24 mouse cellular contexts compared by ENCODE assay signal in genomic region chr4:21611531-21612282, GRCm38 (mm10).
DNase-seq lines count a peak whose midpoint lies in the region; ATAC-seq and TF ChIP-seq lines count a peak whose summit lies in the region.
"Had no signal": no experiment of that assay in that cellular context is flagged by ENCODE, and none has a peak within 500 bp of the region (broad histone marks: within the 10 kb centered on the region; RNA-seq: fewer than 3 reads in every experiment).

No protein-coding gene starts in this region.

- H3K36me3 ChIP-seq in forebrain, embryonic 11.5 days (ENCODE audit: control insufficient read depth, insufficient read depth, low read length): no peaks in the 10 kb centered on the region
- no peaks in the 10 kb centered on the region for H3K36me3 ChIP-seq in forebrain, embryonic 10.5 days (replicated peaks)
- no peaks in the 10 kb centered on the region for H3K36me3 ChIP-seq in midbrain, embryonic 11.5 days (ENCODE audit: control insufficient read depth, insufficient read depth, low read length)
- H3K36me3 ChIP-seq in midbrain, embryonic 16.5 days (ENCODE audit: control insufficient read depth, insufficient read depth, low read length): no peaks in the 10 kb centered on the region
- no peaks in the 10 kb centered on the region for H3K36me3 ChIP-seq in forebrain, embryonic 16.5 days (ENCODE audit: control insufficient read depth, insufficient read depth)
- H3K36me3 ChIP-seq: embryonic facial prominence, embryonic 13.5 days; heart, embryonic 10.5 days; hindbrain, embryonic 10.5 days; intestine, embryonic 15.5 days; stomach, embryonic 15.5 days had no signal

- no peak overlapping the region for H3K4me3 ChIP-seq in forebrain, embryonic 11.5 days (ENCODE audit: low read depth, low read length)
- H3K4me3 ChIP-seq in forebrain, embryonic 10.5 days: no peak overlapping the region
- H3K4me3 ChIP-seq in midbrain, embryonic 11.5 days (ENCODE audit: low read depth, low read length): no peak overlapping the region
- no peak overlapping the region for H3K4me3 ChIP-seq in midbrain, embryonic 16.5 days (ENCODE audit: low read depth, low read length)
- no peak overlapping the region for H3K4me3 ChIP-seq in forebrain, embryonic 16.5 days (replicated peaks; ENCODE audit: low read length)
- H3K4me3 ChIP-seq: embryonic facial prominence, embryonic 13.5 days; erythroblast, embryonic 14.5 days; heart, embryonic 10.5 days; hindbrain, embryonic 10.5 days; intestine, embryonic 15.5 days; layer of hippocampus, adult 2 months; stomach, embryonic 15.5 days had no signal

- DNase-seq in forebrain, embryonic 11.5 days (ENCODE audit: low spot score): no peak
- DNase-seq in forebrain, embryonic 10.5 days (ENCODE audit: extremely low spot score, low spot score): no peak
- DNase-seq in midbrain, embryonic 11.5 days (ENCODE audit: low spot score, missing footprints): no peak
- peak; percentile 81 for DNase-seq in brain, embryonic 14.5 days (ENCODE audit: low read depth)
- DNase-seq in left cerebral cortex, adult 11 months (ENCODE audit: low spot score): no peak
- no peak for DNase-seq in frontal cortex, postnatal 10 days (ENCODE audit: low spot score in 2 of 2)
- DNase-seq: adrenal gland, postnatal 36 days; cerebellum, adult 11 months; cerebellum, adult 9-11 months; kidney, adult 8-10 months; kidney, postnatal 10 days; thymus, postnatal 25 days had no signal

- no peak for TF ChIP-seq POLR2A in brain, embryonic 14.5 days (IDR thresholded peaks at IDR 0.05; ENCODE audit: borderline replicate concordance, extremely low read depth, insufficient read depth, insufficient read length, poor library complexity, severe bottlenecking)

- no peaks in the 10 kb centered on the region for H3K4me1 ChIP-seq in forebrain, embryonic 11.5 days (replicated peaks; ENCODE audit: control insufficient read depth, insufficient read depth, low read length)
- H3K4me1 ChIP-seq in forebrain, embryonic 10.5 days: peaks cover 12% of the 10 kb centered on the region
- no peaks in the 10 kb centered on the region for H3K4me1 ChIP-seq in midbrain, embryonic 11.5 days (ENCODE audit: control insufficient read depth, insufficient read depth, low read length)
- no peaks in the 10 kb centered on the region for H3K4me1 ChIP-seq in midbrain, embryonic 16.5 days (ENCODE audit: control insufficient read depth, insufficient read depth, low read length)
- no peaks in the 10 kb centered on the region for H3K4me1 ChIP-seq in forebrain, embryonic 16.5 days (replicated peaks; ENCODE audit: control insufficient read depth, insufficient read depth, low read length)
- H3K4me1 ChIP-seq: embryonic facial prominence, embryonic 13.5 days; heart, embryonic 10.5 days; hindbrain, embryonic 10.5 days; intestine, embryonic 15.5 days; stomach, embryonic 15.5 days had no signal

- ATAC-seq in forebrain, embryonic 11.5 days (replicated peaks; ENCODE audit: low FRiP score): peak; percentile 85
- ATAC-seq in midbrain, embryonic 11.5 days (ENCODE audit: low FRiP score): peak; percentile 75; the same call in 1 of the 2 replicates
- no peak for ATAC-seq in midbrain, embryonic 16.5 days
- ATAC-seq in forebrain, embryonic 16.5 days: peak; percentile 83
- ATAC-seq: CD4-positive, CD25-positive, alpha-beta regulatory T cell, adult 4 months; intestine, embryonic 15.5 days; lung, postnatal 0 days had no signal

- no peaks in the 10 kb centered on the region for H3K27me3 ChIP-seq in forebrain, embryonic 11.5 days (ENCODE audit: control insufficient read depth, insufficient read depth, low read length)
- no peaks in the 10 kb centered on the region for H3K27me3 ChIP-seq in forebrain, embryonic 10.5 days (ENCODE audit: poor library complexity, severe bottlenecking)
- H3K27me3 ChIP-seq in midbrain, embryonic 11.5 days (ENCODE audit: control insufficient read depth, insufficient read depth, low read length): no peaks in the 10 kb centered on the region
- H3K27me3 ChIP-seq in midbrain, embryonic 16.5 days (ENCODE audit: control insufficient read depth, insufficient read depth, low read depth, low read length): no peaks in the 10 kb centered on the region
- H3K27me3 ChIP-seq in forebrain, embryonic 16.5 days (replicated peaks; ENCODE audit: control insufficient read depth, insufficient read depth, low read length): no peaks in the 10 kb centered on the region
- H3K27me3 ChIP-seq: embryonic facial prominence, embryonic 13.5 days; intestine, embryonic 15.5 days; stomach, embryonic 15.5 days had no signal

- no peak for TF ChIP-seq CTCF in brain, embryonic 14.5 days (IDR thresholded peaks at IDR 0.05; ENCODE audit: borderline replicate concordance, extremely low read depth, insufficient read depth, insufficient read length)

- H3K4me2 ChIP-seq in forebrain, embryonic 11.5 days (ENCODE audit: low read depth, low read length, severe bottlenecking): no peak overlapping the region
- H3K4me2 ChIP-seq in midbrain, embryonic 11.5 days: no peak overlapping the region
- H3K4me2 ChIP-seq in midbrain, embryonic 16.5 days (ENCODE audit: low read length): no peak overlapping the region
- H3K4me2 ChIP-seq in forebrain, embryonic 16.5 days (ENCODE audit: low read length): no peak overlapping the region
- H3K4me2 ChIP-seq: embryonic facial prominence, embryonic 13.5 days; intestine, embryonic 15.5 days; stomach, embryonic 15.5 days had no signal

- no peak overlapping the region for H3K9ac ChIP-seq in forebrain, embryonic 11.5 days (ENCODE audit: low read length)
- no peak overlapping the region for H3K9ac ChIP-seq in midbrain, embryonic 11.5 days (ENCODE audit: low read length)
- no peak overlapping the region for H3K9ac ChIP-seq in midbrain, embryonic 16.5 days (ENCODE audit: low read depth, low read length)
- no peak overlapping the region for H3K9ac ChIP-seq in forebrain, embryonic 16.5 days (replicated peaks; ENCODE audit: low read depth, low read length)
- H3K9ac ChIP-seq: embryonic facial prominence, embryonic 13.5 days; intestine, embryonic 15.5 days; stomach, embryonic 15.5 days had no signal

- H3K9me3 ChIP-seq in forebrain, embryonic 11.5 days (ENCODE audit: control insufficient read depth, low read length): no peaks in the 10 kb centered on the region
- no peaks in the 10 kb centered on the region for H3K9me3 ChIP-seq in forebrain, embryonic 10.5 days
- H3K9me3 ChIP-seq in midbrain, embryonic 11.5 days (ENCODE audit: control insufficient read depth, low read length): no peaks in the 10 kb centered on the region
- H3K9me3 ChIP-seq in midbrain, embryonic 16.5 days (replicated peaks; ENCODE audit: control insufficient read depth, low read length, poor library complexity, severe bottlenecking): no peaks in the 10 kb centered on the region
- H3K9me3 ChIP-seq in forebrain, embryonic 16.5 days (ENCODE audit: control insufficient read depth, low read length): no peaks in the 10 kb centered on the region
- H3K9me3 ChIP-seq: embryonic facial prominence, embryonic 13.5 days; heart, embryonic 10.5 days; hindbrain, embryonic 10.5 days; intestine, embryonic 15.5 days; stomach, embryonic 15.5 days had no signal

- 65% methylated on average over 5 of the region's 5 CpGs for WGBS in forebrain, embryonic 11.5 days
- 78% methylated on average over 5 of the region's 5 CpGs for WGBS in forebrain, embryonic 10.5 days
- WGBS in midbrain, embryonic 11.5 days: 84% methylated on average over 5 of the region's 5 CpGs
- WGBS in midbrain, embryonic 16.5 days: 63% methylated on average over 5 of the region's 5 CpGs
- WGBS in forebrain, embryonic 16.5 days: 51% methylated on average over 5 of the region's 5 CpGs

- H3K27ac ChIP-seq in forebrain, embryonic 11.5 days (ENCODE audit: low read depth, low read length): no peak overlapping the region
- H3K27ac ChIP-seq in forebrain, embryonic 10.5 days: no peak overlapping the region
- no peak overlapping the region for H3K27ac ChIP-seq in midbrain, embryonic 11.5 days (ENCODE audit: low read depth, low read length)
- no peak overlapping the region for H3K27ac ChIP-seq in midbrain, embryonic 16.5 days (ENCODE audit: low read length)
- no peak overlapping the region for H3K27ac ChIP-seq in forebrain, embryonic 16.5 days (ENCODE audit: low read length)
- H3K27ac ChIP-seq: embryonic facial prominence, embryonic 13.5 days; heart, embryonic 10.5 days; hindbrain, embryonic 10.5 days; intestine, embryonic 15.5 days; layer of hippocampus, adult 2 months; macrophage; stomach, embryonic 15.5 days had no signal
